Mouse (Mus musculus): ENCODE results near the gene Surf6. TPM values are rescaled to one million over a fixed set of nuclear protein-coding genes. Genes with fewer than 3 reads are reported as not detected.
A peak's percentile ranks its signal among the peaks of the same experiment; 100 is the strongest.
"Not testable (repeated sequence)": the region's sequence is repeated elsewhere in the genome, so short reads cannot be mapped to it uniquely, and the experiment has no call there.

The Surf6 gene
- polyA plus RNA-seq, 1 experiment from 2014 or later, result 16.3 TPM

DNA sequence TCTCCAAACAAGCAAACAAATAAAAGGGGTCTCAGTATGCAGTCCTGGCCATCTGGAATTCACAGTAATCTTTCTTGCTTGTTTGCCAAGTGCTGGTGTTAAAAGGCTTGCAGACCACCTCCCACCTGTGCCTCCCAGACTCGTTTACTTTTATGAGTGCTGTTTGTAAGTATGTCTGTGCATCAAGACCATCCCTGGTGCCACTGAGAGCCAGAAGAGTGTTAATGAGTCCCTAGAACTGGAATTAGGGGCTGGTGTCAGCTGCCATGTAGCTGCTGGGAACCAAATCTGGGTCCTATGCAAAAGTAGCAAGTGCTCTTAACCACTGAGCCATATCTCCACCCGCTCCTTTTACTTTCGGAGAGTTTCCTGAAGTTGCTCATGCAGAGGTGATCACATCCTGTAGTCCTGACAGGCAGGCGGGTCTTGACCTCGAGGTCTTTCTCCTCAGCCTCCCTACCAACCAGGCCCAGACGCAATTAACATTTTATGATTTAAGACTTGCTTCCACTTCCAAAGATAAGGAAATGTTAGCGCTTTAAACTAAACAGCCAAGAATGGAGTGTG, 762 bp downstream of the Surf6 start:
- Histone ChIP-seq H3K4me2 (ENCODE audit: low read depth, low read length) (peak overlapping the region; percentile 61), H3K9ac (replicated peaks; ENCODE audit: low read length) (peak overlapping the region; percentile 67), H3K27ac (replicated peaks; ENCODE audit: low read depth, low read length) (no peak overlapping the region), H3K27me3 (ENCODE audit: control insufficient read depth, insufficient read depth, low read length) (no peaks in the 10 kb centered on the region), H3K9me3 (replicated peaks; ENCODE audit: control insufficient read depth, low read length) (no peaks in the 10 kb centered on the region), H3K4me1 (ENCODE audit: control insufficient read depth, insufficient read depth, low read length) (no peaks in the 10 kb centered on the region), H3K36me3 (replicated peaks; ENCODE audit: control insufficient read depth, insufficient read depth, low read depth, low read length) (peaks cover 10% of the 10 kb centered on the region), H3K4me3 (ENCODE audit: low read depth, low read length) (peak overlapping the region; percentile 76)
- no peak for DNase-seq (ENCODE audit: low spot score)
- ATAC-seq (replicated peaks; ENCODE audit: insufficient number of reproducible peaks, low FRiP score, low TSS enrichment, low read depth), result no peak
- 14% methylated on average over 7 of the region's 7 CpGs for WGBS

DNA sequence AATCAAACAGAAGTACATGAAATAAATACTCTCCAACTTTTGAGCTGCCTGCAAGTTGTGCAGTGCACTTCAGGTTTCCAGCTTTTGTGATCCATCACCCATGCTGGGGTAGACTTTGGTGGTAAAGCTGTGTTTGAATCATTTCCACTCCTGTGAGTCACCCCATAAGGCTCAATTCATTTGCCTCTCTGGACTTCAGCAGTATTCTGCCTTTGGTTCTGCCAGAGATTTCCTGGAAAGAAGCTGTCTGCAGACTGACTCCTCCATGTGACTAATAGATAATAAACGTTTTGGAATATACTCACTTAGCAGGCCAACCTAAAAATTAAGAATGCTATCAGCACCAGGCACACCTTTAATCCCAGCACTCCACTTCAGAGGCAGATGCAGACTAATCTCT, 1.9 kb downstream of the Surf6 start:
- Histone ChIP-seq H3K4me3 (ENCODE audit: low read depth, low read length) (no peak overlapping the region), H3K4me1 (ENCODE audit: control insufficient read depth, insufficient read depth, low read length) (no peaks in the 10 kb centered on the region), H3K36me3 (replicated peaks; ENCODE audit: control insufficient read depth, insufficient read depth, low read depth, low read length) (peaks cover 13% of the 10 kb centered on the region), H3K27ac (replicated peaks; ENCODE audit: low read depth, low read length) (no peak overlapping the region), H3K4me2 (ENCODE audit: low read depth, low read length) (no peak overlapping the region), H3K9me3 (replicated peaks; ENCODE audit: control insufficient read depth, low read length) (no peaks in the 10 kb centered on the region), H3K27me3 (ENCODE audit: control insufficient read depth, insufficient read depth, low read length) (no peaks in the 10 kb centered on the region), H3K9ac (replicated peaks; ENCODE audit: low read length) (no peak overlapping the region)
- WGBS, result 78% methylated on average over 1 of the region's 1 CpGs
- ATAC-seq (replicated peaks; ENCODE audit: insufficient number of reproducible peaks, low FRiP score, low TSS enrichment, low read depth) (no peak), DNase-seq (ENCODE audit: low spot score) (no peak)

DNA sequence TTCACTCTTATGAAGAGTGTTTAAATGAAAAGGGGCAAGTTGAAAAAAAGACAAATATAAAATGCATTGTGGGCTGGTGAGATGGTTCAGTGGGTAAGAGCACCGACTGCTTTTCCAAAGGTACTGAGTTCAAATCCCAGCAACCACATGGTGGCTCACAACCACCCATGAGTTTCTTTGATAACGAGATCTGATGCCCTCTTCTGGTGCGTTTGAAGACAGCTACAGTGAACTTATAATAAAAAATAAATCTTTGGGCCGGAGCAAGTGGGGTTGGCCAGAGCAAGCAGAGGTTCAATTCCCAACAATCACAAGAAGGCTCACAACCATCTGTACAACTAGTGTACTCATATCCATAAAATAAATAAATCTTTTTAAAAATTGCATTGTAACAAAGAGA, 6.8 kb downstream of the Surf6 start:
- WGBS, result 89% methylated on average over 4 of the region's 4 CpGs
- no peak overlapping the region for H3K27ac ChIP-seq (replicated peaks; ENCODE audit: low read depth, low read length)
- H3K27me3 ChIP-seq (ENCODE audit: control insufficient read depth, insufficient read depth, low read length), result no peaks in the 10 kb centered on the region
- no peak for DNase-seq (ENCODE audit: low spot score)
- H3K9ac ChIP-seq (replicated peaks; ENCODE audit: low read length), result no peak overlapping the region
- no peak overlapping the region for H3K4me3 ChIP-seq (ENCODE audit: low read depth, low read length)
- no peaks in the 10 kb centered on the region for H3K4me1 ChIP-seq (ENCODE audit: control insufficient read depth, insufficient read depth, low read length)
- ATAC-seq (replicated peaks; ENCODE audit: insufficient number of reproducible peaks, low FRiP score, low TSS enrichment, low read depth), result no peak
- no peaks in the 10 kb centered on the region for H3K9me3 ChIP-seq (replicated peaks; ENCODE audit: control insufficient read depth, low read length)
- H3K4me2 ChIP-seq (ENCODE audit: low read depth, low read length), result no peak overlapping the region
- peaks cover 23% of the 10 kb centered on the region for H3K36me3 ChIP-seq (replicated peaks; ENCODE audit: control insufficient read depth, insufficient read depth, low read depth, low read length)

DNA sequence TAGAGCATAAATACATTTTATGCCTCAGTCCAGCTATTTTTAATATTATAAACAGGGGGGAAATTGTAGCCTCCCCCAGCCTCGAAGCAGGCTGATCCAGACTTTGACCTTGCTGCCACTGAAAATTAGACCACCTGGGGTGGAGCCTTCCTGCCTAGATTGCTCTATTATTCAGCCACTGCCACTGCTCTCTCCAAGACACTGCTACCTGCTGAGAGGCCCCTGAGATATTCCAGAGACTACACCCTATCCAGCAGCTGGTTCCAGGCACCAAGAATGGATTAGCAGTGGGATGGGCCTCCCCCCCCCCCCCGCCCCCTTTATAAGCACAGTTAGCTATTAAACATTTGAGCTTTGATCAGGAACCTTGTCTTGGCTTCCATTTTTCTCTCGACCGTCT, 16.5 kb downstream of the Surf6 start:
- not testable (repeated sequence) for H3K4me1 ChIP-seq (ENCODE audit: control insufficient read depth, insufficient read depth, low read length); H3K36me3 ChIP-seq (replicated peaks; ENCODE audit: control insufficient read depth, insufficient read depth, low read depth, low read length); H3K9me3 ChIP-seq (replicated peaks; ENCODE audit: control insufficient read depth, low read length); H3K27ac ChIP-seq (replicated peaks; ENCODE audit: low read depth, low read length); DNase-seq (ENCODE audit: low spot score); H3K27me3 ChIP-seq (ENCODE audit: control insufficient read depth, insufficient read depth, low read length); H3K4me2 ChIP-seq (ENCODE audit: low read depth, low read length); H3K4me3 ChIP-seq (ENCODE audit: low read depth, low read length); ATAC-seq (replicated peaks; ENCODE audit: insufficient number of reproducible peaks, low FRiP score, low TSS enrichment, low read depth); H3K9ac ChIP-seq (replicated peaks; ENCODE audit: low read length)
- WGBS, result 83% methylated on average over 4 of the region's 4 CpGs

DNA sequence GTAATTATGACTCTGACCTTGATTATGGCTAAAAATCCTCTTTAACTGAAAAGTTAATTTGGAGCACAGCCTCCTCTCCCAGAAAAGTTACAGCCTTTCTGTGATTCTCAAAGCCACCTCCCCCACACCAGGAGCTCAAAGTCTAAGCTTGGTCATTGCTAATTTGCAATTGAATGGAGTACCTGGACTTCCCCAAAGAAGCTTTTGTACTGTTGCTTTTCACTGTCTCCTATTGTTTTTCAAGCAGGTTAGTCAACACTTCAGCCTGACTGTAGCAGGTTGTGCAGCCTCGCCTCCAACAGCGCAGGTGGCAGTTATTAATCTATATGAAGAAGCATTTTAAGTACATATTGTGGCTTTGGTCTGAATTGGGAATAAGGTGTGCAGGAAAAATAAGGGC, 17.1 kb downstream of the Surf6 start:
- H3K4me1 ChIP-seq (ENCODE audit: control insufficient read depth, insufficient read depth, low read length); H3K9ac ChIP-seq (replicated peaks; ENCODE audit: low read length); H3K9me3 ChIP-seq (replicated peaks; ENCODE audit: control insufficient read depth, low read length); DNase-seq (ENCODE audit: low spot score); ATAC-seq (replicated peaks; ENCODE audit: insufficient number of reproducible peaks, low FRiP score, low TSS enrichment, low read depth); H3K27ac ChIP-seq (replicated peaks; ENCODE audit: low read depth, low read length); H3K4me2 ChIP-seq (ENCODE audit: low read depth, low read length); H3K36me3 ChIP-seq (replicated peaks; ENCODE audit: control insufficient read depth, insufficient read depth, low read depth, low read length); H3K27me3 ChIP-seq (ENCODE audit: control insufficient read depth, insufficient read depth, low read length); H3K4me3 ChIP-seq (ENCODE audit: low read depth, low read length): not testable (repeated sequence)
- WGBS, result 90% methylated on average over 2 of the region's 2 CpGs

DNA sequence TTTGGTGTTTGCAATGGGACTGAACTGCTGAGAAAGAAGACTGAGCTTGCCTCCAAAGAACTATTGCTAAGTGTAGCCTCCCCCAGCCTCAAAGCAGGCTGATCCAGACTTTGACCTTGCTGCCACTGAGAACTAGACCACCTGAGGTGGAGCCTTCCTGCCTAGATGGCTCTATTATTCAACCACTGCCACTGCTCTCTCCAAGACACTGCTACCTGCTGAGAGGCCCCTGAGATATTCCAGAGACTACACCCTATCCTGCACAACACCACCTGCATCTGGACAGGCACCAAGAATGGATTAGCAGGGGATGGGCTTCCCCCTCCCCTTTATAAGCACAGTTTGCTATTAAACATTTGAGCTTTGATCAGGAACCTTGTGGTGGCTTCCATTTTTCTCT, 24.1 kb downstream of the Surf6 start:
- ATAC-seq (replicated peaks; ENCODE audit: insufficient number of reproducible peaks, low FRiP score, low TSS enrichment, low read depth), result no peak

DNA sequence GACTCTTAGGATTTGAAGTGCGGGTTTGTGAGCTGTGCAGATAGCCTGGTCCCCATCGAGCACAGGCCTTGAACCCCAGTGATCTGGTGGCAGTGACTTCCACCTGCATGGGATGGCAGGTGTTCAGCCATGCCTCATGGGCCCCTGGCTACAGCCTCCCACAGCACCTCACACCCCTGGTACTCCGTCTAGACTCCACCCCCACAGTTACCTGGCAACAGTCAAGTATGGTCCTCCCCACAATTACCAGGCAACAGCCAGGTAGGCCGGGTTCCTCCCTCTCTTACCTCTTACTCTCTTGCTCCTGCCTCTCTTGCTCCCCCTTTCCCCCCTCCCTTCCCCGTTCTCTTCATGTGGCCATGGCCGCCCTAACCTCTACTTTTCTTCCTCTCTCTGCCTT, 32.0 kb downstream of the Surf6 start:
- H3K4me1 ChIP-seq (ENCODE audit: control insufficient read depth, insufficient read depth, low read length), result no peaks in the 10 kb centered on the region
- no peaks in the 10 kb centered on the region for H3K27me3 ChIP-seq (ENCODE audit: control insufficient read depth, insufficient read depth, low read length)
- no peak for ATAC-seq (replicated peaks; ENCODE audit: insufficient number of reproducible peaks, low FRiP score, low TSS enrichment, low read depth)
- no peak for DNase-seq (ENCODE audit: low spot score)
- no peak overlapping the region for H3K9ac ChIP-seq (replicated peaks; ENCODE audit: low read length)
- no peaks in the 10 kb centered on the region for H3K36me3 ChIP-seq (replicated peaks; ENCODE audit: control insufficient read depth, insufficient read depth, low read depth, low read length)
- no peak overlapping the region for H3K4me2 ChIP-seq (ENCODE audit: low read depth, low read length)
- H3K27ac ChIP-seq (replicated peaks; ENCODE audit: low read depth, low read length), result no peak overlapping the region
- H3K4me3 ChIP-seq (ENCODE audit: low read depth, low read length), result no peak overlapping the region
- H3K9me3 ChIP-seq (replicated peaks; ENCODE audit: control insufficient read depth, low read length), result no peaks in the 10 kb centered on the region
- WGBS, result 55% methylated on average over 6 of the region's 6 CpGs

More for the DNA sequence above, 24.1 kb downstream of the Surf6 start:
- Histone ChIP-seq H3K4me3 (ENCODE audit: low read depth, low read length) (no peak overlapping the region), H3K36me3 (replicated peaks; ENCODE audit: control insufficient read depth, insufficient read depth, low read depth, low read length) (no peaks in the 10 kb centered on the region), H3K27ac (replicated peaks; ENCODE audit: low read depth, low read length) (no peak overlapping the region), H3K9me3 (replicated peaks; ENCODE audit: control insufficient read depth, low read length) (no peaks in the 10 kb centered on the region), H3K27me3 (ENCODE audit: control insufficient read depth, insufficient read depth, low read length) (no peaks in the 10 kb centered on the region), H3K9ac (replicated peaks; ENCODE audit: low read length) (no peak overlapping the region), H3K4me1 (ENCODE audit: control insufficient read depth, insufficient read depth, low read length) (no peaks in the 10 kb centered on the region), H3K4me2 (ENCODE audit: low read depth, low read length) (no peak overlapping the region)
- no peak for DNase-seq (ENCODE audit: low spot score)

DNA sequence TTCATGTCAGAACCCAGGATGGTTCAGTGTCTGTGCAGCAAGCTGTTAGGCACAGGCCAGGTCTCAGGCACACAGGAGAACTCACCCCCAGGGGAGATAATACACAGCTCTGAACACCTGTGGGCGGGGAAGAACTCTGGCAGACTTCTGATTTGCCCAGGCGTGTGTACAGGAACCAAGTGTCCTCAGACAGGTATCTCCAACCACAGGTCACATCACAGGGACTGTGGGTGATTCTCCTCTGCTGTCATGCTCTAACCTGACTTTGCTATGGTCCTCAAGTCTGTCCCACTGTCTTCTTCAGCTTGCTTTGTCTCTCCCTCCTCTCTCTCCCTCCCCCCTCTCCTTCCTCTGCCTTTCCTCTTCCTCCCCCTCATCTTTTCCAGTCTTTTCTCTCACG, 37.8 kb downstream of the Surf6 start, which contains the start of gene Abo:
Abo (minus strand) TSS at position 101 of the 400 bp plus-strand sequence.
- ATAC-seq (replicated peaks; ENCODE audit: insufficient number of reproducible peaks, low FRiP score, low TSS enrichment, low read depth) (no peak), DNase-seq (ENCODE audit: low spot score) (no peak)
- Histone ChIP-seq H3K27me3 (ENCODE audit: control insufficient read depth, insufficient read depth, low read length) (no peaks in the 10 kb centered on the region), H3K9me3 (replicated peaks; ENCODE audit: control insufficient read depth, low read length) (no peaks in the 10 kb centered on the region), H3K4me1 (ENCODE audit: control insufficient read depth, insufficient read depth, low read length) (no peaks in the 10 kb centered on the region), H3K36me3 (replicated peaks; ENCODE audit: control insufficient read depth, insufficient read depth, low read depth, low read length) (no peaks in the 10 kb centered on the region), H3K4me3 (ENCODE audit: low read depth, low read length) (no peak within 1 kb of the TSS), H3K4me2 (ENCODE audit: low read depth, low read length) (no peak within 1 kb of the TSS), H3K9ac (replicated peaks; ENCODE audit: low read length) (no peak within 1 kb of the TSS), H3K27ac (replicated peaks; ENCODE audit: low read depth, low read length) (no peak within 1 kb of the TSS)
- 76% methylated on average over 3 of the region's 3 CpGs for WGBS

Data from embryonic facial prominence, embryonic 11.5 days (tissue).